ENCODE assay signal across 10 mouse cellular contexts in the genomic region with DNA sequence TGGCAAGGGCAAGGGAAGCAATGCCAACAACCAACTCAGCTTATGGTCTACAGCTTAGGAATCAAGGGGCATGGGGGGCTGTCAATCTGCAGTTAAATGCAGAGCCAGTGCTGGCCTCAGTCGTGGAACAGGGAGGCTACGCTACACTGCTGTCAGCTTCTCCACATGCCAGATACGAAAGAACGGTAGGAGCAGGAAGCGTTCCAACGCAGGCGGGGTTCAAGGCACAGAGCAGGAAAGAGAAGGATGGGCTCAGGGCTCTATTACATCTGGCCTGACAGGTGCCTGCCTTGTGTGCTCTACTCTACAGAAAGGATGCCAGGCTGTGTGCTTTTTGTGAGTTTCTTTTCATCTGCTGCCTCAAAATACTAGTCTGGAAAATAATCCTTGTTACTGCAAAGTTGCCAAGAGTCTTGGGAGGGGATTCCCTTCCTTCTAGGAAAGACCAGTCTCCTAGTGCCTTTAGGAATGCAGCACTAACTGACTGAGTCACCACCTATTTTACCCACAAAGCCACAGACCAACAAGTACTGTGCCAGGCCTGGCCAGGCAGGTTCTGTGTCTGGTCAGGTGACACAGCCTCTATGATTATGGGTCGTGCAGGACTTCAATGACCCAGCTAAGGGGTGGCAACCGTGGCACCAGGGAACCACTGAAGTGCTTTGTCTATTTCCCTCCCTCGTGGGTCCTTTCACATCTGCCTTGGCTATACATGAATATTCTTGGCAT. TPM values are rescaled to one million over a fixed set of nuclear protein-coding genes. Genes with fewer than 3 reads are reported as not detected.
DNase-seq lines count a peak whose midpoint lies in the region; ATAC-seq and TF ChIP-seq lines count a peak whose summit lies in the region.
"Had no signal": no experiment of that assay in that cellular context is flagged by ENCODE, and none has a peak within 500 bp of the region (broad histone marks: within the 10 kb centered on the region; RNA-seq: fewer than 3 reads in every experiment).

No protein-coding gene starts in this region.

- TF ChIP-seq CTCF in C2C12 (IDR thresholded peaks at IDR 0.05; ENCODE audit: control insufficient read depth, insufficient read depth, insufficient read length), result no peak

- WGBS in hindbrain, embryonic 16.5 days, result 57% methylated on average over 10 of the region's 10 CpGs
- 83% methylated on average over 10 of the region's 10 CpGs for WGBS in hindbrain, embryonic 11.5 days
- WGBS in lung, embryonic 15.5 days, result 58% methylated on average over 10 of the region's 10 CpGs
- 74% methylated on average over 10 of the region's 10 CpGs for WGBS in heart, embryonic 11.5 days (ENCODE audit: insufficient replicate concordance)

- DNase-seq in hindbrain, embryonic 11.5 days (ENCODE audit: low spot score), result no peak
- DNase-seq in fat pad, adult 2 months (ENCODE audit: extremely low read depth, low read depth, low spot score), result peak; percentile 34
- DNase-seq in spleen, postnatal 10 days (ENCODE audit: low spot score in 2 of 2), result no peak

- no peak overlapping the region for H3ac ChIP-seq in C2C12 (ENCODE audit: control insufficient read depth, insufficient read length, low read depth)

- peaks cover 18% of the 10 kb centered on the region for H3K4me1 ChIP-seq in hindbrain, embryonic 16.5 days (ENCODE audit: control insufficient read depth, insufficient read depth, low read depth, low read length)
- no peaks in the 10 kb centered on the region; the same call in 1 of the 2 replicates for H3K4me1 ChIP-seq in hindbrain, embryonic 11.5 days (replicated peaks; ENCODE audit: control insufficient read depth, insufficient read depth, low read length)
- peaks cover 36% of the 10 kb centered on the region for H3K4me1 ChIP-seq in lung, embryonic 15.5 days
- H3K4me1 ChIP-seq in heart, embryonic 11.5 days (ENCODE audit: control insufficient read depth, insufficient read depth, low read length), result peaks cover 25% of the 10 kb centered on the region

- no peaks in the 10 kb centered on the region for H3K27me3 ChIP-seq in hindbrain, embryonic 16.5 days (replicated peaks; ENCODE audit: control insufficient read depth, insufficient read depth, low read length)
- no peaks in the 10 kb centered on the region for H3K27me3 ChIP-seq in hindbrain, embryonic 11.5 days (ENCODE audit: control insufficient read depth, insufficient read depth, low read length)
- H3K27me3 ChIP-seq in C2C12 (ENCODE audit: control insufficient read depth, insufficient read depth, insufficient read length), result no peaks in the 10 kb centered on the region
- no peaks in the 10 kb centered on the region for H3K27me3 ChIP-seq in lung, embryonic 15.5 days
- H3K27me3 ChIP-seq in heart, embryonic 11.5 days (ENCODE audit: control insufficient read depth, insufficient read depth, low read length), result no peaks in the 10 kb centered on the region
- H3K27me3 ChIP-seq: midbrain, embryonic 13.5 days had no signal

- peaks cover 7% of the 10 kb centered on the region for H3K36me3 ChIP-seq in hindbrain, embryonic 16.5 days (ENCODE audit: control insufficient read depth, insufficient read depth, low read length)
- no peaks in the 10 kb centered on the region for H3K36me3 ChIP-seq in hindbrain, embryonic 11.5 days (ENCODE audit: control insufficient read depth, insufficient read depth, low read length)
- H3K36me3 ChIP-seq in C2C12 (ENCODE audit: control insufficient read depth, insufficient read depth), result peaks cover 39% of the 10 kb centered on the region
- H3K36me3 ChIP-seq in lung, embryonic 15.5 days, result peaks cover 22% of the 10 kb centered on the region
- H3K36me3 ChIP-seq in heart, embryonic 11.5 days (ENCODE audit: control insufficient read depth, insufficient read depth, low read length), result peaks cover 7% of the 10 kb centered on the region; the same call in 1 of the 2 replicates

- H3K4me3 ChIP-seq in hindbrain, embryonic 16.5 days (ENCODE audit: low read length), result no peak overlapping the region
- H3K4me3 ChIP-seq in hindbrain, embryonic 11.5 days (ENCODE audit: low read depth, low read length), result no peak overlapping the region
- H3K4me3 ChIP-seq in C2C12 (ENCODE audit: insufficient read depth, poor library complexity, severe bottlenecking), result no peak overlapping the region
- H3K4me3 ChIP-seq in lung, embryonic 15.5 days, result no peak overlapping the region
- H3K4me3 ChIP-seq in heart, embryonic 11.5 days (ENCODE audit: low read depth, low read length), result no peak overlapping the region
- H3K4me3 ChIP-seq: midbrain, embryonic 13.5 days had no signal

- H3K79me3 ChIP-seq in C2C12 (ENCODE audit: low read depth), result peaks cover 24% of the 10 kb centered on the region

- peak; percentile 52; the same call in 1 of the 2 replicates for ATAC-seq in hindbrain, embryonic 16.5 days
- ATAC-seq in hindbrain, embryonic 11.5 days (ENCODE audit: low FRiP score), result no peak
- ATAC-seq in lung, embryonic 15.5 days (ENCODE audit: borderline replicate concordance, extremely low read depth, low FRiP score, low TSS enrichment), result 0 out of 2 replicates have a peak, but pooled peaks have one; percentile 16
- ATAC-seq in heart, embryonic 11.5 days (replicated peaks; ENCODE audit: insufficient number of reproducible peaks, low FRiP score, low TSS enrichment), result no peak
- ATAC-seq: inflammation-experienced regulatory T-cells, adult 6 months; midbrain, embryonic 13.5 days had no signal

- H3K27ac ChIP-seq in hindbrain, embryonic 16.5 days (ENCODE audit: low read depth, low read length), result peak overlapping the region; percentile 59
- H3K27ac ChIP-seq in hindbrain, embryonic 11.5 days (ENCODE audit: low read depth, low read length), result no peak overlapping the region
- no peak overlapping the region for H3K27ac ChIP-seq in lung, embryonic 15.5 days
- no peak overlapping the region for H3K27ac ChIP-seq in heart, embryonic 11.5 days (ENCODE audit: low read depth, low read length)

- H3K9ac ChIP-seq in hindbrain, embryonic 16.5 days (ENCODE audit: low read depth, low read length), result no peak overlapping the region
- no peak overlapping the region for H3K9ac ChIP-seq in hindbrain, embryonic 11.5 days (ENCODE audit: low read depth, low read length)
- no peak overlapping the region for H3K9ac ChIP-seq in lung, embryonic 15.5 days
- H3K9ac ChIP-seq in heart, embryonic 11.5 days (ENCODE audit: low read depth, low read length), result no peak overlapping the region
- H3K9ac ChIP-seq: midbrain, embryonic 13.5 days had no signal

- no peak overlapping the region for H3K4me2 ChIP-seq in hindbrain, embryonic 16.5 days (ENCODE audit: low read length)
- no peak overlapping the region for H3K4me2 ChIP-seq in hindbrain, embryonic 11.5 days (replicated peaks; ENCODE audit: low read depth, low read length)
- no peak overlapping the region for H3K4me2 ChIP-seq in lung, embryonic 15.5 days
- H3K4me2 ChIP-seq in heart, embryonic 11.5 days, result no peak overlapping the region
- H3K4me2 ChIP-seq: midbrain, embryonic 13.5 days had no signal

- peaks cover 66% of the 10 kb centered on the region for H3K79me2 ChIP-seq in C2C12 (ENCODE audit: control insufficient read depth, insufficient read depth)

- no peaks in the 10 kb centered on the region for H3K9me3 ChIP-seq in hindbrain, embryonic 16.5 days (ENCODE audit: control insufficient read depth, low read length)
- H3K9me3 ChIP-seq in hindbrain, embryonic 11.5 days (ENCODE audit: control insufficient read depth, low read length), result no peaks in the 10 kb centered on the region
- H3K9me3 ChIP-seq in lung, embryonic 15.5 days, result no peaks in the 10 kb centered on the region
- no peaks in the 10 kb centered on the region for H3K9me3 ChIP-seq in heart, embryonic 11.5 days (replicated peaks; ENCODE audit: control insufficient read depth, low read length)
- H3K9me3 ChIP-seq: G1E had no signal

TF ChIP-seq in C2C12, 6 proteins besides CTCF, POLR2A, EP300 and RAD21:
- TF ChIP-seq MYOG (IDR thresholded peaks at IDR 0.05; ENCODE audit: control insufficient read depth, extremely low read depth, insufficient read length) (no peak), MYOD1 (IDR thresholded peaks at IDR 0.05; ENCODE audit: control insufficient read depth, insufficient read length, low read depth) (no peak), CEBPB (IDR thresholded peaks at IDR 0.05; ENCODE audit: low read depth) (no peak), MAX (IDR thresholded peaks at IDR 0.05) (peak; percentile 66), USF1 (IDR thresholded peaks at IDR 0.05; ENCODE audit: low read depth) (peak; percentile 90), FOSL1 (IDR thresholded peaks at IDR 0.05; ENCODE audit: insufficient read depth, low read length, poor library complexity, severe bottlenecking) (no peak)

RNA-seq across cellular contexts. Expression of gene Nnat, which starts 7.6 kb away (rescaled TPM):
- 6,388 and 6,390 TPM in 2 replicates for polyA plus RNA-seq in hindbrain, embryonic 16.5 days (2015; fragmentation: Nextera tagmentation; extraction: Ambion mirVana)
- polyA plus RNA-seq in hindbrain, embryonic 11.5 days (2014; fragmentation: Nextera tagmentation; extraction: Ambion mirVana), result 1,515 and 1,745 TPM in 2 replicates
- 1.3 TPM for polyA plus RNA-seq in C2C12 (2012; fragmentation: generic; extraction: Trizol)
- 685 and 703 TPM in 2 replicates for polyA plus RNA-seq in lung, embryonic 15.5 days (2015; fragmentation: Nextera tagmentation; extraction: Ambion mirVana)
- 145 and 201 TPM in 2 replicates for polyA plus RNA-seq in heart, embryonic 11.5 days (2014; fragmentation: Nextera tagmentation; extraction: Ambion mirVana)
- polyA plus RNA-seq: G1E had no signal

RNA-seq across cellular contexts. Expression of gene Blcap, which starts 18.8 kb away (rescaled TPM):
- 288 and 298 TPM in 2 replicates for polyA plus RNA-seq in hindbrain, embryonic 16.5 days (2015; fragmentation: Nextera tagmentation; extraction: Ambion mirVana)
- polyA plus RNA-seq in hindbrain, embryonic 11.5 days (2014; fragmentation: Nextera tagmentation; extraction: Ambion mirVana), result 117 and 118 TPM in 2 replicates
- 25.2 TPM for polyA plus RNA-seq in C2C12 (2012; fragmentation: generic; extraction: Trizol)
- 45.7 and 48.1 TPM in 2 replicates for polyA plus RNA-seq in lung, embryonic 15.5 days (2015; fragmentation: Nextera tagmentation; extraction: Ambion mirVana)
- polyA plus RNA-seq in heart, embryonic 11.5 days (2014; fragmentation: Nextera tagmentation; extraction: Ambion mirVana), result 36.5 and 42.1 TPM in 2 replicates

Comparison
In these comparisons a context has a peak if more than half of its experiments do, and no peak if none do; other contexts are left out.
1. ATAC-seq: peak in hindbrain, embryonic 16.5 days (single experiment) and lung, embryonic 15.5 days (single experiment); none in hindbrain, embryonic 11.5 days (single experiment) and heart, embryonic 11.5 days (single experiment).
2. RNA of gene Nnat, which starts 7.6 kb away (polyA plus RNA-seq): 6,388 to 6,390 TPM in hindbrain, embryonic 16.5 days, 1,515 to 1,745 TPM in hindbrain, embryonic 11.5 days, 685 to 703 TPM in lung, embryonic 15.5 days and 145 to 201 TPM in heart, embryonic 11.5 days; 1.3 TPM in C2C12 (single experiment); every median in the first group is over 10 times any median in the second.